Mouse (Mus musculus) layer of hippocampus, postnatal 14 days (tissue): ENCODE measurements around the gene Vwa8. TPM values are rescaled to one million over a fixed set of nuclear protein-coding genes. Genes with fewer than 3 reads are reported as not detected.
"Not testable (repeated sequence)": the region's sequence is repeated elsewhere in the genome, so short reads cannot be mapped to it uniquely, and the experiment has no call there.

Experiments used
- DNase-seq, 2 experiments: peaks; one replicate each; pipeline ENCODE4 v3.0.0; 2021 to 2022; ENCODE audit warnings: low spot score in 2 of 2, mixed read lengths in 1 of 2
- total RNA-seq, 2 experiments: library from RNA; stranded (reverse); gene quantifications; 2 replicates each; pipeline ENCODE4 v1.2.3; 2021

Vwa8 gene
- total RNA-seq, 2 experiments from 2014 or later: 24.2 to 24.9 TPM

DNA sequence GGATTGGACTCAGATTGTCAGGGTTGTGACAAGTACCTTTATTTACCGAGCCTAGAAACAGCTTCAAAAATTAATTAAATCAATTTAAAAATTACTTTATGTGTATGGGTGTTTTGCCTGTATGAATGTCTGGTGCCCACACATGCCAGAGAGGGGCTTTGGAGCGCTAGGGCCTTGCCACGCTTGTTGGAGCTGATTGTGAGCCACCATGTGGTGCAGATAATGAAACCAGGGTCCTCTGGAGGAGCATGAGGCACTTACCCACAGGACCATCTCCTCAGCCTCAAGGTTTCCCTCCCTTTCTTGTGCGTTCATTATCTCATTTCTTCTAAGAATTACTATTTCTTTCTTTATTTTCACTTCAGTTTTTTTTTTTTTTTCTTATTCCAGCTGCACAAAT is 32.0 kb downstream of the Vwa8 start:
- DNase-seq: no peak

DNA sequence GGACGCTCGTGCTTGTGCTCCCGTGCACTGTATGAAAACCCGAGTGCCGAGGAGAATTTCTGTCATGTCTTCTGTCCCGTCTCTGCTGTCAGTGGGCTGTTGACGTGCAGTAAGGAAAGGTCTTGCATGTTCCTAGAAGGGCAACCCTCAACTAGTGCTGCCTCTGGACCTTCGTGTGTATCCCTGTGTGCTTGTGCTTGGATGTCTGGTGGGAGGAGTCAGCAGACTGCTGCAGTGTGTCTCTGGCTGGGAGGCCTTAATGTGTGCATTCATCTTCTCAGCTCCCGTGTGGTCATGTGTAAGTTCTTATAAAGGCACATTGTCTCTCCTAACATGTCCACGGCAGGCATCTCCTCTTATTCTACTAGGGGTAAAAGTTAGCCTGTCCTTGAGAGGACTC is 32.7 kb downstream of the Vwa8 start:
- no peak for DNase-seq

DNA sequence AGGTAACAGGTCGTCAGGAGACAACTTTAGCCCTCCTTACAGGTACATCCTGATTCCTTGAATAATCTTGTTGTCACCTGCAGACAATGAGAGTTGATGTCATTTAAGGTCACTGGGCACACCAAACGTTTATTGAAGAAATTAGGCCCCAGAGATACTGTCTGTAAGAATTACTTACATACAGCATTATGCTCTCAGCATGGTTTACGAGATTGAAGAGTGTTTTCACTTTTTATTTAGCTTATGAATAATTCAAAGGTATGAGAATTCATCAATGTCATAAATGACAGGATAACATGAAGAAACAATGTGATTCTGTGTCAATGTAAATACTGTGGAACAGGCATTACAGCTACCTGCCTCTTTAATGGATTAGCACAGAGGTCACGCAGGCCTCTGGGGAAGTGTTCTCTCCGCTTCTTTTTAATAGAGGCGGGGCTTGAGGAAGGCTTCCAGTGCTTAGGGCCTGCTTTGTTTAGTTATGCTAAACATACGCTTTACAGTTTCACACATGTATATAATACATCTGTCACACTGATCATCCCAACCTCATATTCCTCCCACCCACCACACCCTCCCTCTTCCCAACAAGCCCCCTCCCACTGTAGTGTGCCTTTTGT is 37.2 kb downstream of the Vwa8 start:
- DNase-seq: no peak

DNA sequence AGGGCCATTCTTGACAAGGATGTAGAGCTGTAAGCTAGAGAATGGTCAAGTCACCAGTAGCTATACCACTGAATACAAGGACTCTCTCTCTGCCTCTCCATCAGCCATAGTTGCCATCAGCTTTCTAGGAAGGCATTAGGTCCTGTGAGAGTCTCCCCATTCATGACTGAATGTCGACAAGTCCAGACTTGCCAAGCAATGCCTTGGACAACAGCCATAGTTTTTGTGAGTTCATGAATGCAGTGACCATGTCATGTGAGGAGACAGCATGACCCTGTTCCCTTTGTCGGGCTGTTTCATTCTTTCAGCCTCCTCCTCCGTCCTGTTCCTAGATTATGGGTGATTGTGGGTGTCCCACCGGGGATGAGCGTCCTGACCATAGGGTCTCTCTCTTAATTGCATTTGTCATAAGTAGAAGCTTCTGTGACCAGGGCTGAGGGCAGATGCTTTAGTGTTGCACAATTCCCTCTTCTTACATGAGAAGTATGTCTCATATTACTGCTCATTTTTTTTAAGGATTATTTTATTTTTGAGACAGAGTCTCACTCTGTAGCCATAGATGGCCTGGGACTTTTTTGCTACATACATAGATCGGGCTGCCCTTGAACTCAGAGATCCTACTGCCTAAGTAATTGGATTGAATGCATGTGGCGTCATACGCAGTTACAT is 37.8 kb downstream of the Vwa8 start:
- no peak for DNase-seq

DNA sequence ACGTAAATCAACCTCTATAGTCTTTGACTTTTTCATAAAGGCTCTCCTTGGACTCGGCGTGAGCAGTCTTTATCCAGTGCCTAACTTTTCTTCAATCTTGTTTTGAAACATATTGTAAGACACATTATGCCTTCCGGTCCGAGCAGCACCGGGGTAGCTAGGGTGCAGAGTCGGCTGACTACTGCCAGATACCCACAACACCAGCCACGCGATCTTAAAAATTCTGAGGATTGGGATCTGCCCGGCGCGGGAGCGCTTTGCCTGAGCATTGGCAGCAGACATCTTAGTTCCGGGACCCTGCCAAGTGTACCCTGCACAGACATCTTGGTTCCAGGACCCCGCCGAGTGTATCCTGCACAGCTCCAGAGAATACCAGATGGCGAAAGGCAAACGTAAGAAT is 38.6 kb downstream of the Vwa8 start:
- DNase-seq: not testable (repeated sequence)

DNA sequence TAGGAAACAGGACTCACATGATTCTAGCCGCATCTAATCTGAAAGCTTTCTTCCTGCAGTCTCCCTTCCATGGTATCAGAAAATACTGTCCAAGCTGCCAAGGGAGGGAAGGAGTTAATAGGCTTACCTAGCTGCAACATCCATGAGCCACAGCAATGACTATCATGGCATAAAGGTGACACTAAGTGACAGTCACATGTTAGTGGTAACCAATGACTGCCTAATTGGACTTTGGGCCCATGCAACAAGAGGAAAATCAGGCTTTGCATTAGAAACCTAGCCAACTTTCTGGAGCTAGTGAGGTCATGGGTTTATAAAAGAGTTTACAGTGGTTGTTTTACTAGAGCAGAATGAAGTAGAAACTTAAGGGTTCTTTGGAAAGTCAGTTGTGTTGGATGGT is 46.6 kb downstream of the Vwa8 start:
- DNase-seq: no peak

DNA sequence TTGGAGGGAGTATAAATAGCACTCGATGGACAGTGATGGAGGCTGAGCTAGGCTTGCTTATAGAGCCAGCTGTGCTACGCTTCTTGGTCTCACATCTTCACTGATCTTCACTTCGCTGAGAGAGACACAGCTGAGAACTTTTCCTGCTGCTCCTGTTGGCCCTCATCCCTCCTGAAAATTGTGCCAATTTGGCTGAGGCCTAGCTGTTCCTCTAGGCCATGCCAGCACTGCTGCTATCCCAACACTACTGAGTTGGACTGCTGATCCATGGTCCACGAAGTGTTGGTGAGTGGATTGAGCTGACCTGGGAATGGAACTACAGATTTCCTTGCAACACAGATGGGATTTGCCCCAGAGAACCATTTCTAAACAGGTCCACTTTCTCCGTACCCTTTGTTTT is 47.4 kb downstream of the Vwa8 start:
- DNase-seq: peak; percentile 40 to 70

DNA sequence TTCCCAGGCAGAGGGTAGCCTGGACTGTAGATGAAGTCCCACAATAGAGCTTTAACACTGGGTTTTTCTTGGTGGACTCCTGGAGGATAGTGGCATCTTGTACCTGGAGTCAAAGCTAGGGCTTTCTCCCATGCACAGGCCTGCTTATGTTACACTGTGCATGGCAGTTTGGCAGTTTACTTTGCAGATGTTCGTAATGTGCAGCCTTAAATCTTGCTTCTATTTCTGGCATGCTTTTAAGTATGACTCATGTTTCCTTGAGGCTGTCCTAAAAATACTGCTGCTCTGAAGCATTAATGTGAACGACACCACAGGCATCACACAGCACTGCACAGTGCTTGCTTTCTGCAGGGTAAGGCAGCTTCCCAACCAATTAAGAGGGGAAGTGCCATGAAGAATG is 51.9 kb downstream of the Vwa8 start:
- DNase-seq: no peak

DNA sequence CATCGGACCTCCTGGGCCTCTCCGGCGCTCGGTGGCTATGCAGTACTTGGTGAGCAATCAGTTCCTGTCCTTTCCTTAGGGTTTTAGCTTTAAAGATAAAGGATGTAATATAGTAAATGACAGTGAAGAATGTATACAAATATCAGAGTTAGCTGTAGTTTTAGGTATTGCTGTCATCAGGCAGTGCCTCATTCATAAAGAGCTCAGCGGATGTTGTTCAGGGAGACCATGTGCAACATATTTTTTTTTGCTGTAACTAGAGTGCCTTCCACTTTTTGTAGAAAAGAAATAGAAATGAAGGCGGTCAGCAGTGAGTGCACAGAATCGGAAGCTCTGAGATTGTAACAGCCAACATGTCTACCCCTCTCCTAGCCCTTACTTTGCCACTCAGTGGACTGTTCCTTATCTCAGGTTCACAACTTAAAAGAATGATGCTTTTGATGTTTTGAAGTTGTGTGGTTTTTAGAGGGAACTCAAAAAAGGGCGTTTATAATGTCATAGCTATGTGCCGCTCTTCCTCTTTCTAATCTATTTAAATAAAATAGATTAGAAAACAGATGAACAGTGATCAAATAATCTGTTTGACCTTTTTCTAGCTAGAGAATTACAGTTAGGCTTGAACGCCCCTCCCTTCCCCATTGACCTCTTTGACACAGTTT is 59.5 kb downstream of the Vwa8 start:
- DNase-seq: no peak

DNA sequence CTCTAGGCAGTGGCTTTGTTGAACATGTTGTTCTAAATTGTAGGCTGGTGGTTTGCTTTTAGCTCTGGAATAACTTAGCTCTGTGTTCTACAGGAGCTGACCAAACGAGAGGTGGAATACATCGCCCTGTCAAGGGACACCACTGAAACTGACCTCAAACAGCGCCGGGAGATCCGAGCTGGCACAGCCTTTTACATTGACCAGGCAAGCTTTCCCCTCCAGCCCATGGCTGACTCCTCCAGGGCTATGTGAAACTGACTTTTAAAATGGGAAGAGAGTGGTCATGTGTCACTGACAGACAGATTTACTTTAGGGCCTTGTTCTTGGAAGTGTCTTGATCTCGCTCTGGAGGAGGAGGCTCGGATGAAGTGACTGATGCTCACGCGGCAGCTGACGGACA is 63.2 kb downstream of the Vwa8 start:
- no peak for DNase-seq

DNA sequence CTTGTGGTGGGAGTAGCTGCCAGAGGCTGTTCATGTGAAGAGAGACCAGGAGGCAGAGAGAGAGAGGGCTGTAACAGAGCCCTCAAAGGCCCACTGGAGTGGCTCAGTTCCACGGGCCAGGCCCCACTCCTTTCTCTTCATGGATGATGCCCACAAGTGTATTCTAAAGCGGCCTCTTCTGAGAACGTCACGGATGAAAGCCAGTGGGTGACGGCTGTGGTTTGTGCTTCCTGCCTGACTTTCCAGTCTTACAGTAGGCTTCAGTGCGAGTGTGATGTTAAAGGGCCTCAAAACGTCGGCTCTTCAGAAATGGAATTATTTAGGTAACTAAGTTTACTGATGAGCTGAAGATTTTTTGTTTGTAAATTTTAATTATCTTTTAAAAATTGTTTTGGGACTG is 65.3 kb downstream of the Vwa8 start:
- DNase-seq: no peak

DNA sequence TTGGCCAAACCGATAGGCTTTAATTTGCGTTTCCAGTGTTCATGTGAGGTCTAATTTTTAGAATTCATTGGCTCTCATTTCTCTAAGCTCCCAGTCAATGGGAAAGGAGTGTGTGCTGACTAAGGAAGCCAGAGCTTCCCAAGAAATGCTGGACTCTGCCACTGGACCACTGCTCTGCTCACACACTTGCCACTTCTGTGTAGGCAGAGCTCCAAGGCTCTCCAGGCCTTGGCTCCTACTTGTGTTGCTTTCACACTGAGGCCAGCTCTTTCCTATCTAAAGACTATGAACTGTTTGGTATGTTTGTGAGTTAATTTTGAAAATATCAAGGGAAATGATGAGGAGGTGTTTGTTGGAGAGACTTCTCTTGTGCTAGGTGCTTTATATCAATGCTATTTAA is 67.8 kb downstream of the Vwa8 start:
- no peak for DNase-seq

DNA sequence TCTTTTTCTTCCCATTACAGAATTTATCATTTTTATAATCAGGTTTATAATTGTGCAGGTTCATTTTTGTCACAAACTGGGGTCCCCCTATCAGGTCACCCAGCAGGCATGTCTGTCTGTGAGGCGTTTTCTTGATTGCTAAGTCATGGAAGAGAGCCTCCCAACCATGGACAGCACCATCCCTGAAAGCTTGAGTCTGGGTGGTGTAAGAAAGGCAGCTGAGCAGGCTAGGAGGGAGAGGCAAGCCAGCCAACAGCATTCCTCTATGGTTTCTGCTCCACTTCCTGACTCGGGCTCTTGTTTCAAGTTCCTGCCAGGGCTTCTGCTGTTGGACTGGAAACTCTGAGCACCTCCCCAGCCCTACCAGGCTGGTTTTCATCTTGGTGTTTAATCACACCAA is 72.4 kb downstream of the Vwa8 start:
- no peak for DNase-seq

DNA sequence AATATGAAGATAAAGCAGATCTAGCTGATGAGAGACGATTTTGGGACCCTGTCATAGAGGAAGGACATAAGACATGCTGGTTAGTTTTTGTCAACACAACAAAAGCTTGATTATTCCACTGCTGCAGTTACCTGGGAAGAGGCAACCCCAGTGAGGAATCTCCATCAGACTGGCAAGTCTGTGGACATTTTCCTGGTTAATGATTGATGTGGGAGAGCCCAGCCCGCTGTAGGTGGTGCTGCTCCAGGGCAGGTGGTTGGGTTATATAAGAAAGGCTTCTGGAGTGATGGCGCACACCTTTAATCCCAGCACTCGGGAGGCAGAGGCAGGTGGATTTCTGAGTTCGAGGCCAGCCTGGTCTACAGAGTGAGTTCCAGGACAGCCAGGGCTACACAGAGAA is 74.8 kb downstream of the Vwa8 start:
- no peak for DNase-seq

DNA sequence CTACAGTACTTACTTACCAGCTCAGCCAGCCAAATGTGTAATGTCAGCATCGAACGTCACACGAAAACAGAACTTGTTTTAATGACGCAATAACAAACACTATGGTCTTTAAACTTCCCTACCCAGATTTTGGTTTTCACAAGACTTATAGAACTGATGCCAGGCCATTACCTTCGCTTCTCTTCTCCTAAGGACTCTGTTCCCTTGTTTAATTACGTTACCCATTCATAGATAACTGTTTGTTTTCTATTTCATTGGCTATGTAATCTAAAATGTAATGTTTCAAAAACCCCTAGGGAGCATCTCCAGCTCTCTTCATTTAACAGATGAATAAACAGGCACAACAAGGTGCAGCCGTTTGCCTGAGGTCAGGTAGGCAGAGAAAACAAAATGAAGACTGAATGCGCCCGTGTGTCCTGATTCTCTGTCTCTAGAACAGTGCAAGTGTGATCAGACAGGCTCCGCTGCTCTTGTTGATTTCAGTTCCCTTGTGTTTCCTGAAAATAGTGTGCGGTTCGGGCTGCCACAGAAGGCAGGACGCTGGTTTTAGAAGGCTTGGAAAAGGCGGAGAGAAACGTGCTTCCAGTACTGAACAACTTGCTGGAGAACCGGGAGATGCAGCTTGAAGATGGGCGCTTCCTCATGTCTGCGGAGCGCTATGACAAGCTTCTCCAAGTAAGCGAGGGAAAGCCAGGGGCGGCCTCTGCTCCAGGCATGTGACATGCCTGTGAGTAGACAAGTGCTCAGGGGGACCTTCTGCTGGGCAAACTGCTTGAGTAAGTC is 76.1 kb downstream of the Vwa8 start:
- DNase-seq: no peak

DNA sequence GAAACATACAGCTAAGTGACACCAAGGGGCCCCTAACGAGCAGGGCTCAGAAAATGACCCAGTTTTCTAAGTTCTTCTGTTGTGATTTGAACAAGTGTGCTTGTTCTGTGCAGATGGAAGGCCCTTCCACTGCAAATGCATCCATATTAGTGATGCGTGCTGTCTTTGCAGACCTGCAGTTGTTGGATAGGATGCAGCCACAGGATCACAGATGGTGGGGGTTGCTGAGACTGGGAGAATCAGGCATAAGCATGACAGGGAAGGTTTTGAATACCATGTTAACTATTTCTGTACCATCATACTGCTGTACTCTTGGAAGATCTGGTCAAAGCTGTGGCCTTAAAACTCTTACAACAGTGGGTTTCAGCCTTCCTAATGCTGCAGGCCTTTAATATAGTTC is 83.2 kb downstream of the Vwa8 start:
- DNase-seq: no peak

DNA sequence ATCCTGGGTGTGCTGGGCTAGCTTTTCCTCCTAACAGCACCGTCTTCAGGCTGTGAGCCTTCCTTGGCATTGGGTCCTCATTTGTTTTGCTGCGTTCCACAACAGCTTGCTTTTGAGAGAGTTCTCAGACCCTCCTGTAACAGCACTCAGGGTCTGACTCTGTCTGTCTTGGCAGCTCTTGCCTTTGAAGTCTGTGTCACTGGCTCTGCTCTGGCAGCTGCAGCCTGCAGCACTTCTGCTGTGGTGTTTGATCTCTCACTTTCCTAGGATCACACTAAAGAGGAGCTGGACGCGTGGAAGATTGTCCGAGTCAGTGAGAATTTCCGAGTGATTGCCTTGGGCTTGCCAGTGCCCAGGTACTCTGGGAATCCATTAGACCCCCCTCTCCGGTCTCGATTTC is 84.5 kb downstream of the Vwa8 start:
- no peak for DNase-seq

DNA sequence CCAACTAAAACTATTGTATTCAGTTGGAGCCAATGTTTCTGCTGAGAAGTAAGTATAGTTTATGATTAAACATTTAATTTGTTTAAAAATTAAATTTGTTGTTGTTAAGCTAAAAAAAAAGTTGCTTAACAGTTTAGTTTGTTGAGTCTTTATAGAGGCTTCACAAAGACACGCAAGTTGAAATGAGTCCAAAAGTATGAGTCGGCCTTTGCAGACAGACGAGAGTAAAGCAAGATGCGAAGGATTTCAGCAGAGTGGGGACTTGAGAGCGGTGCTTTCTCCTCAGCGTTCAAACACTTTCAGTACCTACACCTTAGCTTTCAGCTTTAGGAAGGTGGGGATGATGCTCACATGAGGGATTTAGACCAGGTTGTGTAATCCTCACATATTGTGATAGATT is 85.7 kb downstream of the Vwa8 start:
- DNase-seq: no peak

DNA sequence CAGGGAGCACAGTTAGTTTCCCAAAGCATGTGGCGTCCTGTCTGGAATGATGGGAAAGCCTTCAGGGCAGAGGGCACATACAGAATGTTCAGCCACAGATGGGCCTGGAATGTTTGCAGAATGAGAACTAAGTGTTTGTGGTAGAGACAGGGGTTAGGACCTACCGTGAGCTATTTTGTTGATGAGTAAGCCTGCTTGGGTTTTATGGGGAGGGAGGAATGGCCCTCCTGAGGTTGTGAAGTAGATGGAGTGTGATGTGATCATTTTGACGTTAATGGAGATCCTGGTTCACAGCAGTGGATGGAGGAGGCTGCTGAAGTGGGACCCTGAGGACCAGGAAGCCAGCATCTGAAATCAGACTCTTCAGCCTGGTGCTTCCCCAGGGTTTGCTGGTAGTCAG is 86.9 kb downstream of the Vwa8 start:
- no peak for DNase-seq

DNA sequence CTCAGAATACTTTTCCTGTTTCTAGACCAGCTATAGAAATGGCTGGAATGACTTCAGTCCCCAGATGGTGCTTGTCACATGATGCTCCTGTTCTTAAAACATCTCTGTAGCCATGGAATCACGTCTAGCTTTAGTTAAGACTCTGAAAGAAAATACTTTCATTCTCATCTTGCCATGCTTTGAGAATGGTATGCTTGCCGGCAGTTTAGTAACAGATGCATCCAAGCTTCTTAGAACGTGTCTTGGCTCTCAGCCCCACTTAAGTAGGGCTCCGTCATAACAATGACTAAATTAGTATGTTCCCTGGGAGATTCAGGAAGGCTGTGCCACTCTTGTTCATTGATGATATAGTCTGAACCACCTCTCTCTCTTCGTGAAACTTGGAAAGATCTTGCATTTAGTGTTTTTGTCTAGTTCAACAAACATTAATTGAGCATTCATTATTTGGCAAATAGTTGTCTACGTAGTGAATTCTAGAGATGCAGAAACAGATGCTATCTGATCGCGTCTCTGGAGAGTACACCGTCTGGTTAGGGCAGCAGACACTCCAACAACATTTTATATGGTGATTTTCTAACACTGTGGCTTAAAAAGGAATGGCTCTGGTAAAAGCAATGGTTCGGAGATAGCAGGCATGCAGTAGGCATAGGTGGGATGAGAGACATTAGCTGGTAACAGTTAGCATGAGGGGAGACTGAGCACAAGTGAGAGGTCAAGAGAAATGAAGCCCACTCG is 93.1 kb downstream of the Vwa8 start:
- DNase-seq: peak; percentile 31 to 72

DNA sequence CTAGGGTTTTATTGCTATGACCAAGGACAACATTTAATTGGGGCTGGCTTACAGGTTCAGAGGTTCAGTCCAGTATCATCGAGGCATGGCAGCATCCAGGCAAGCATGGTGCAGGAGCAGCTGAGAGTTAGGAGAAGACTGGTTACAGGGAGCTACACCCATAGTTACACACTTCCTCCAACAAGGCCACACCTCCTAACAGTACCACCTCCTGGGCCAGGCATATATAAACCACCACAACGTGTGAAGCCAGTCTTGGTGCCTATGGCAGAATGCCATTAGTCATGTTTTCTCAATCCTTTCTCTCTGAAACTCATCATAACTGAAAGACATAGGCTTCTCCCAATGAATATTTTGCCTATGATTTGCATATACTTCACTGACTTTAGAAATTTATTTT is 106.9 kb downstream of the Vwa8 start:
- DNase-seq: no peak
